Mouse (Mus musculus): ENCODE results near the gene 2010300C02Rik. TPM values are rescaled to one million over a fixed set of nuclear protein-coding genes. Genes with fewer than 3 reads are reported as not detected.

Gene 2010300C02Rik
- 1.2 and 1.4 TPM in 2 replicates for polyA plus RNA-seq (2015; fragmentation: Nextera tagmentation; extraction: Ambion mirVana)

DNA sequence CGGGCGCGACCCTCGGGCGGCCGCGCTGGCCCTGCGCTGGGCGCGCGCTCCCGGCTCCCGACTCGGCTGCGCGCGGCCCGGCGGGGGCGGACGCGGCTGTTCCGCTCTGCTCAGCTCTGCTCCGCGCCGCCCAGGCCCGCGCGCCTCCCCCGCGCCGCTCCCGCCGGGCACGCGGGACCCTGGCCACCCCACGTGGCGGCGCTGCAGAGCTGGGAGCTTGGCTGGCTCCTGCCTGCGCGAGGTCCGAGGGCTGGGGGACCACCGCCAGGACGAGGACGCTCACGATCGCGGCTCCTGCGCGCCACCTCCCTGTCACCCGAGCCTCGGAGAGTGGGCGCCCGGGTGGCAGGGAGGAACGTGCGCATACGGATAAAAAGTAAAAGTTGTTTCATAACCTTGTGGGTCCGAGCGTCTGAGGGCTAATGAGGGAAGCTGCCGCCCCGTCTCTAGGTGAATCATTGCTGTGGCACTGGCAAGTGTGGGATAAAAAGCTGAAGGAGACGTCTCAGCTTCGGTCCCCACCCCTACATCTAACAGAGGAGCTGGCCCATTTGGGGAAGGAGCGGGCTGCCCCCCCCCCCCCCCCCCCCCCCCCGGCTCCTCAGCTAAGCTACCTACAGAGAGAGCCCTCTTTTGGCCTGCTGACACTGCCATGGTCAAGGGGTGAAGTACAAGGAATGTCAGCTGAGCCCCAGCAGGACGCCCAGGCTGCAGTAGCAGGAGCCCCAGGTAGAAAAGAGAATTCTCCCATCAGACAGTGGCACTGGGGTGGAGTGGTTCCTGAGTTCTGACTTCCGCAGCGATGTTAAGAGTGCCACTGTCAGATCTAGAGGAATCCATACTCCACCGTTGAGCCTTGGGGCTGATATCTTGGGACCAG is at the start of gene 2010300C02Rik:
Gene 2010300C02Rik, minus strand, starts transcription at position 325 of the 880 bp plus-strand sequence.

Other genes with a start within 250 kb of the 2010300C02Rik start
- gene Mgat4a, start 179.1 kb downstream of the 2010300C02Rik start, polyA plus RNA-seq (2015; fragmentation: Nextera tagmentation; extraction: Ambion mirVana), result 5.5 and 7.2 TPM in 2 replicates
- 3.2 and 3.5 TPM in 2 replicates for gene Tsga10, start 146.3 kb upstream of the 2010300C02Rik start, polyA plus RNA-seq (2015; fragmentation: Nextera tagmentation; extraction: Ambion mirVana)
- 3.6 and 4.4 TPM in 2 replicates for gene Lipt1, start 151.7 kb upstream of the 2010300C02Rik start, polyA plus RNA-seq (2015; fragmentation: Nextera tagmentation; extraction: Ambion mirVana)
- 27.4 and 28.6 TPM in 2 replicates for gene Mitd1, start 170.3 kb upstream of the 2010300C02Rik start, polyA plus RNA-seq (2015; fragmentation: Nextera tagmentation; extraction: Ambion mirVana)
- gene Mrpl30, start 170.4 kb upstream of the 2010300C02Rik start, polyA plus RNA-seq (2015; fragmentation: Nextera tagmentation; extraction: Ambion mirVana), result 208 and 214 TPM in 2 replicates
- not detected in 2 replicates for gene Lyg2, start 196.4 kb upstream of the 2010300C02Rik start, polyA plus RNA-seq (2015; fragmentation: Nextera tagmentation; extraction: Ambion mirVana)
- gene Lyg1, start 237.7 kb upstream of the 2010300C02Rik start, polyA plus RNA-seq (2015; fragmentation: Nextera tagmentation; extraction: Ambion mirVana), result not detected in 2 replicates